Mouse (Mus musculus) heart, adult 8-10 months (tissue): Measurements from ENCODE around the gene Gm9268. TPM values are rescaled to one million over a fixed set of nuclear protein-coding genes. Genes with fewer than 3 reads are reported as not detected.
"Not testable (repeated sequence)": the region's sequence is repeated elsewhere in the genome, so short reads cannot be mapped to it uniquely, and the experiment has no call there.

ENCODE experiments used
- DNase-seq: peaks from one replicate; pipeline ENCODE4 v3.0.0; 2022; ENCODE audit warnings: low spot score
- total RNA-seq, 4 experiments: library from RNA; stranded (reverse); gene quantifications; 2 replicates each; pipeline ENCODE4 v1.2.4; 2022

Gene Gm9268
- total RNA-seq, result not detected

- DNase-seq, result not testable (repeated sequence)
These were observed at the start of gene Gm9268 for GRCm38 (mm10) chr7:43018465-43018864. Gene Gm9268, plus strand, starts transcription at chr7:43018765.

GRCm38 (mm10) chr7:42980098-42980497 lies 38.5 kb upstream of the Gm9268 start:
- peak; percentile 6 for DNase-seq

- DNase-seq, result no peak
These were observed 37.8 kb upstream of the Gm9268 start for GRCm38 (mm10) chr7:42980739-42981138.

DNA sequence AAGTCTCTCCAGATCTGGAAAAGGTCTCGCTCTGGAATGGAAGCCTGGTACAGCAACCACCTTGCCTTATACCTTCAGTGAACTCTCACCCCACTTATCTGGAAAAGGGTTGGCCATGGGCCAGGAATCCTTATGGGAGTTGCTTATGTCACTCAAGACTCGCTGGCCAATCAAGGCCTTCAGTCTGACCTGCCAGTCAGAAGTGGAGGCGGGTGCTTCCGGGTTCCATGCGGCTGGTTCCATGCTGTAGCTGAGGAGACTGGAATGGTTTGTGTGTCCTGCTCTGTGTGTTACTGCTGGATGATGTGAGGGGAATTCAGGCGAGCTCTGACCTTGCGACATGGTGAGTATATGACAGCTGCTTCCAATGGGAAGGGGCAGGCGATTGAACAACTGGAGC lies 59.3 kb downstream of the Gm9268 start:
- no peak for DNase-seq

Other genes starting within 250 kb of the Gm9268 start
- not detected for gene Vmn2r62, start 225.2 kb upstream of the Gm9268 start, total RNA-seq
- under 1 TPM in 3 of 4 experiments, not detected in 1; 0.06 to 0.19 (median 0.09) TPM for gene Gm2381, start 151.5 kb upstream of the Gm9268 start, total RNA-seq
- not detected for gene Vmn2r63, start 84.9 kb upstream of the Gm9268 start, total RNA-seq
- not detected for gene Zfp936, start 95.5 kb downstream of the Gm9268 start, total RNA-seq